Mouse (Mus musculus): ENCODE results near the gene Hist1h2ai.
"Not testable (repeated sequence)": the region's sequence is repeated elsewhere in the genome, so short reads cannot be mapped to it uniquely, and the experiment has no call there.

The Hist1h2ai gene

DNA sequence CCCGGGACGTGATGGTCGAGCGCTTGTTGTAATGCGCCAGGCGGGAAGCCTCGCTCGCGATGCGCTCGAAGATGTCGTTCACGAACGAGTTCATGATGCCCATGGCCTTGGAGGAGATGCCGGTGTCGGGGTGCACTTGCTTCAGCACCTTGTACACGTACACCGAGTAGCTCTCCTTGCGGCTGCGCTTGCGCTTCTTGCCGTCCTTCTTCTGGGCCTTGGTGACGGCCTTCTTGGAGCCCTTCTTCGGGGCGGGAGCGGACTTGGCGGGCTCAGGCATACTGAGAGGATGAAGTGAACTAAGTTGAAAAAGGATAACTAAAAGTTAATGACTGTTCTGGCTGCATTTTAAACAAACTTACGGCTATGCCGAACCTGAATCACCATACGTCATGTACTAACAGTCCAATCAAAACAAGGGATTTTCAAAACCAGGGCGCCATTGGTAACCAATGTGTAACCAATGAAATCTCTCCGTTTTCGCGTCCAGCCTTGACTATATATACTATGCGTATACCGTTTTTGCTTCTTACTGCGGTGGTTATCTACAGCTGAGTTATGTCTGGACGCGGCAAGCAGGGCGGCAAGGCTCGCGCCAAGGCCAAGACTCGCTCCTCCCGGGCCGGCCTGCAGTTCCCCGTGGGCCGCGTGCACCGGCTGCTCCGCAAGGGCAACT lies at the start of gene Hist1h2ai, which contains the start of gene Hist1h2bl:
Gene Hist1h2ai (plus strand): TSS at position 559 of the 676 bp plus-strand sequence.
Gene Hist1h2bl (minus strand): TSS at position 280 of the 676 bp plus-strand sequence.
- DNase-seq: peak; percentile 64

DNA sequence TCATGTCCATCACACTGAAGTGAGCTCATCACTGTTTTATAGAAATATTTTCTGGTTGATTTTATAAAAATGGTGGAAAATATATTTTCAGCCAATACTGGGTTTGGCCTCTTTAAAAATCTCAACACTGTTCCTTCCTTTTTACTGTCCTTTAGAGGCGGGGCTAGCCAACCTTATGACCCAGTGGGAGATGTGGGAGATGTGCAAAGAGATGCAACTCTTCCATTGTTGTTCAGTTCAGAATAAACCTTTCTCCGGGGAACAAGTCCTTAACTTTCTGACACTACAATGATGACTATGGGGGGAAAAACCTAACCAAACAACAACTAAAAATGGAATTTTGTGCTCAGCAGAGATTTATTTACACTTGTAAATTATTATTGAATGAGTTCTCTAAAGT lies 38.9 kb upstream of the Hist1h2ai start, which contains the start of gene Olfr1360:
Gene Olfr1360 (minus strand): TSS at position 101 of the 400 bp plus-strand sequence.
- no peak for DNase-seq

DNA sequence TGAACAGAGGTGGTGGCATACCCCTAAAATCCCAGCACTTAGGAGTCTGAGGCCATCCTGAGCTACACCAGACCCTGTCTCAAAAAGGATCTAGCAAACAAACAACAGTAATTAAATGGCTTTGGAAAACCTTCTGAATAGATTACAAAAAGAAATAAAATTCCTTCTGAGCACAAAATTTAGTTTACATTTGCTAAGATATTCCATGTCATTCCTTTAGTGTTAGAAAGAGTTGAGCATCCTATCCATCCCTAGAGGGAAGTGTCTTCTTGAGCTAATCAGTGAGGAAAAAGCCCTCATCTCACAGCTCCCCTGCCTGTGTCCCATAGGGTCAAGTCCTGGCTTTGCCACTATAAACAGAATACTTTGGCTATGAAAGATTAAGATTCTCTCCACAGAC lies 18.4 kb upstream of the Hist1h2ai start, which contains the start of gene Olfr1359:
Gene Olfr1359 (plus strand): TSS at position 301 of the 400 bp plus-strand sequence.
- DNase-seq: no peak

DNA sequence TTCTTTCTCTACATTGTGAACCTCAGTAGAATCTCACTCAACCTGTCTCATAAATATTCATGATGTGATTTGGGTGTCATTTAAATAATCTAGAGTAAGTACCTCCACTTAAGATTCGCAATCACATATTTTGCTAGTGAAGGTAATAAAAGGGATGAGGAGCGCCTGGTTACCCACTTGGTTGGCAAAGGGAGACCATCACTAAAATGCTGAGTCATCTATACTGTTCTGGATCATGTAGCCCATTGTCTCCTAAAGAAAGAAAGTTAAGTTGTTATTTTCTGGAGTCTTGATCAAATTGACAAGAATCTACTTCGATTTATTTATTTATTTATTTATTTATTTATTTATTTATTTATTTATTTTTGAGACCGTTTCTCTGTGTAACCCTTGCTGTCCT lies 9.6 kb upstream of the Hist1h2ai start:
- DNase-seq: no peak

DNA sequence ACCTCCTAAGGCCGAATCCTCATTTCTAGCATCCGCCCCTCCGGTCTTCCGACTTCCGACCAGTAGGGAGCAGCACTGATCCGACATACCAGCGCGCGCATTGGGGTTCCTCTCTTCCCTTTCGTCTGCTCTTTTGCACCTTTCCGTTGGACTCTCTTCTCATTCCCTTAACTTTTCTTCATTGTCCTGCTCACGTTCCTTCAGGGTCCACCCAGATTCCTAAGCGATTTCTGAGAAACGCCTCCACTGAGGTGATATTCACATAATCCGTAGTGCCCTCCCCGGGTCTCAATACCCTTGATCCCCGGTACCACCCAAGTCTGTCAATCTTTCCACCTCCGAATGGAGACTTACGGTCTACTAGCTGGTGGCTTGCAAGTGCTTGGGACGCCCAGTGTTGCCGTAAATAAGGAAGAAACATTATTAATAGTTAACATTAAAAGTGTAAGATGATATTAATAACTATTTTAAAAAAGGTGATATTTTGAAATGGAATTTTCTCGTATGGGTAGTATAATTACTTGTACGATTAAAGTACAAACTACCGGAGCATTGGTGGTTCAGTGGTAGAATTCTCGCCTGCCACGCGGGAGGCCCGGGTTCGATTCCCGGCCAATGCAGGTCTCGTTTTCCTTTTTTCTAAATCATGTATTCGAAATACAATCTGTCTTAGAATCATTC lies 6.1 kb upstream of the Hist1h2ai start:
- peak; percentile 77 for DNase-seq

DNA sequence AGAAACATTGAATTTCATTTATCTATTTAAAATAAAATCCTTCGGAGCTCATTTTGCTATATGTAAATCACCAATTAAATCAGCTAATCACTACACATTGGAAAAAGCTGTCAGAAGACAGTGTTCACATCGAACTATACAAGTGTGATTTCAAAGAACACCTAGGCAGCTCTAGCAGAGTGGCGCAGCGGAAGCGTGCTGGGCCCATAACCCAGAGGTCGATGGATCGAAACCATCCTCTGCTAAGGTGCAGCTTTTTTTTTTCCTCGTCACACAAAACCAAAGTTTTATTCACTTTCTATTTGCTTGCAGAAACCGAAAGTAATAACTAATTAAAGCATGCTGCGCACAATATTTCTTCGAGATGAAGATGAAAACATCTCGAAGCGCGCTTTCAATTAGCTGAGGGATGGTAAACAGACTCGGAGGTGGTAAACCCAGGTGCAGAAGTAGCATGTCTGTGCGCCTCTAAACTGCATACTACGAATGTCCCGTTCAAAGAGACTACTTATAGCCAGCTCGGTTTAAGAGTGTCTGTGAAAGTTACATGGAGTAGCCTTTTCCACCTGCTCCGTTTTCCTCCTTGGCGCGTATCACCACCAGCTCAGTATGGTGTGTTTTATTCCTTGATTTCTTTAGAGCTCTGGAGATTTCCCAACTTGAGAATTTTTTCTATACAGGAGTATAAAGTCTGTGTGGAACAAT lies 5.2 kb upstream of the Hist1h2ai start:
- DNase-seq: peak; percentile 55

DNA sequence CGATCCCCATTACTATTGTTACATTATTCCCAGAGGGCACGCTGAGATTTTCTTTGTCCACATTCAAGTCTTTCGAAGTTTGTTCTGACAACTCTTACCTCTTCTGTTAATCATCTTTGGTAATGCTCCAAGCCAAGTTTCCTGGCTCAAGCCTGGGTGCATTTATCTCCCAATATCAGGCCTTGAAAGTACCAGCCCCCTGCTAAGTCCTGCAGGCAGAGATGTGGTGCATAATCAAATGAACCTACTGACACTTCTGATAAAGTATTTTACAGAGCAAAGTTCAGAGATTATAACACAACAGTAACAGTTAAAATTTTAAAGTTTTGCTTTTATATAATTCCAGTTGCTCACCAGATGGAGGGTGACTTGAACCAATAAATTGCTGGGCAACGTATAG lies 4.5 kb upstream of the Hist1h2ai start:
- DNase-seq: no peak

DNA sequence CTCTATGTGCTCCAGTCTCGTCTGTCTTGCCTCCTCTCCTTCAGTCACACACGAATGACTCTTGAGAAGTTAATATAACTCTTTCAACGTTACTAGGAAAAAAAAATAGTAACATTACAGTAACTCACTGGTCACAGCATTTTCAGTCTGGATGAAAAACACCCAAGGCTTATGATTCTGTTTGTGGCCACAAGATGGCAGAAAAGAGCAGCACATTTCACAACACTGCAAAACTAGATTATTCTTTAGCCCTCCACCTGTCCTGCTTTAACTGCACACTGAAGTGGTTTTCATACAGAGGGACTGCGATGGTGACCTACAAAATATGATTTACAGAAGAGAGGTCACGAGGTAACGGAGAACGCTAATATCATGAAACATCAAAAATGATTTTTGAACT lies 1.5 kb upstream of the Hist1h2ai start:
- peak; percentile 30 for DNase-seq

DNA sequence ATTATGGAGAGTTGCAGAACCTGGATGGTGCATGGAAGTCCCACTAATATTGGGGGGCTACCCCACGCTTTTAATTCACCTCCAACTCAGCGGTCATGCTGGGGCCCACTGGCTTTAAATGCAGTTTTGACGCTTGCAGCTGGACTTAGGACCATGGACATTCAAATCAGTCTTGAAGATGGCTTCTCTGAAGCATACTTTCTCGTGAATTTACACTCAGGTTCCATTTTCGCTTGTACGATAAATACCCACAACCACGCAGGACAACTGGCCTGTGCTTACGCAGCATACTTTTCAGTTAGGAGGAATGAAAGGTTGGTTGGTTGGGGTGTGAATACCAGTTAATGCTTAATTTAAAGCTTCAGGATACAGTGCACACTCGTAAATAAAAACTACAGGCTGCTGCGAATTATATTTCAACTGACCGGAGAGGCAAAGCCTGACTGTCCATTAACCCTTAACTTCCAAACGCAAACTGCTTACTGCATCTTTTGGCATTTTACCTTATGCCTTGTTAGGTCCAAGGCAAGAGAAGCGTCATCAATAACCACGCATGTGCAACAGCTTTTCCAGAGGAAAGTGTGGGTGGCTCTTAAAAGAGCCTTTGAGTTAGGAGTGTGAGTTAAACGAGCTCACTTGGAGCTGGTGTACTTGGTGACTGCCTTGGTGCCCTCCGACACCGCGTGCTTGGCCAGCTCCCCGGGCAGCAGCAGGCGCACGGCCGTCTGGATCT lies 925 bp upstream of the Hist1h2ai start:
- DNase-seq: no peak

DNA sequence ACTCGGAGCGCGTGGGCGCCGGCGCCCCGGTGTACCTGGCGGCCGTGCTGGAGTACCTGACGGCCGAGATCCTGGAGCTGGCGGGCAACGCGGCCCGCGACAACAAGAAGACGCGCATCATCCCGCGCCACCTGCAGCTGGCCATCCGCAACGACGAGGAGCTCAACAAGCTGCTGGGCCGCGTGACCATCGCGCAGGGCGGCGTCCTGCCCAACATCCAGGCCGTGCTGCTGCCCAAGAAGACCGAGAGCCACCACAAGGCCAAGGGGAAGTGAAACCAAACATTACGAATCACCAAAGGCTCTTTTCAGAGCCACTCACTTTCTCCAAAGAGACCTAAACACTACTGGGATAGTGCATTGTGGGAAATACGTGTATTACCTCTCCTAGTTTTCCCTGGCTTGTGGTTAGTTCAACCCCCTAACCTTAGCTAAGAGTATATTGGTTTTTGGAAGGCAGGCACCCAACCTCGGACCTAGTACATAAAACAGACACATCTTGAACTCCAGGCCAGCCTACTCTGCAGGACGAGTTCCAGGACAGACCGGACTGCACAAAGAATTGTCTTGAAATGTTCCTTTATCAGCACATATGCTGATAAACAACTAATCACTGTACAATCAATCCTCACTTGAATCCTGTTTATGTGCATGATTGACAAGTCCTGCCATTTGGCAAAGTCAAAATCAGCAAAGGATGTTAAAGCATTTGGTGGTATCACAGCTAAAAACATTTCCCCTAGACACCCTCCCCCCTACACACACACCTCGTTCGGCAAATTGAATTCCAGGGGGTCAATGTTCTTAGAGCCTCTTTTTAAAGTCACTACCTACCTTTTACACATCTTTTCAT lies 544 bp downstream of the Hist1h2ai start:
- DNase-seq: peak; percentile 2

DNA sequence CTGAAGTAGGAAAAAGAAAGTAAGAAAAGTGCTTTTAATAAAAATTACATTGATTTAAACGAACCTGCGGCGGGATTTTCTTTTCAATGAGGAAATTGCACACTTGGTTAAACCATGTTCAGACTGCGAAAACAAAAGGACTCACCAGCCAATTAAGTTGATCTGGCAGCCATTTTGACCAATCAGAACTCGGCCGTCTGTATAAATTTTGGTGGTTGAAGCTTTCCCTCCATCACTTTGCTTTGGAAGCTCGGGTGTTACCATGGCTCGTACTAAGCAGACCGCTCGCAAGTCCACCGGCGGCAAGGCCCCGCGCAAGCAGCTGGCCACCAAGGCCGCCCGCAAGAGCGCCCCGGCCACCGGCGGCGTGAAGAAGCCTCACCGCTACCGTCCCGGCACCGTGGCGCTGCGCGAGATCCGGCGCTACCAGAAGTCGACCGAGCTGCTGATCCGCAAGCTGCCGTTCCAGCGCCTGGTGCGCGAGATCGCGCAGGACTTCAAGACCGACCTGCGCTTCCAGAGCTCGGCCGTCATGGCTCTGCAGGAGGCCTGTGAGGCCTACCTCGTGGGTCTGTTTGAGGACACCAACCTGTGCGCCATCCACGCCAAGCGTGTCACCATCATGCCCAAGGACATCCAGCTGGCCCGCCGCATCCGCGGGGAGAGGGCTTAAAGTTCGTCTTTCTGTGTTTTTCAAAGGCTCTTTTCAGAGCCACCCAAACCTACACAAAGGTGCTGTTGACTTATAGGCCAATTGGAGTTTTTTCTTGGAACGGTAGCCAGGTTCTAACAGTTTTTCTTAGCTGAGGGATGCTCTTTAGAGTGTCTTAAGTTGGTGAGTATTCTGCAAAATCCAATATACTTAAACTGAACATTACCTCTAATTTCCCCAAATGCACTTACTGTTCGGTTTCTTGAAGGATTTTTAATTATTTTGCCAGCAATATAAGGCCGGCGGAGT lies 1.5 kb downstream of the Hist1h2ai start, which contains the start of gene Hist1h3h:
Gene Hist1h3h (plus strand): TSS at position 263 of the 961 bp plus-strand sequence.
- DNase-seq: peak; percentile 45

DNA sequence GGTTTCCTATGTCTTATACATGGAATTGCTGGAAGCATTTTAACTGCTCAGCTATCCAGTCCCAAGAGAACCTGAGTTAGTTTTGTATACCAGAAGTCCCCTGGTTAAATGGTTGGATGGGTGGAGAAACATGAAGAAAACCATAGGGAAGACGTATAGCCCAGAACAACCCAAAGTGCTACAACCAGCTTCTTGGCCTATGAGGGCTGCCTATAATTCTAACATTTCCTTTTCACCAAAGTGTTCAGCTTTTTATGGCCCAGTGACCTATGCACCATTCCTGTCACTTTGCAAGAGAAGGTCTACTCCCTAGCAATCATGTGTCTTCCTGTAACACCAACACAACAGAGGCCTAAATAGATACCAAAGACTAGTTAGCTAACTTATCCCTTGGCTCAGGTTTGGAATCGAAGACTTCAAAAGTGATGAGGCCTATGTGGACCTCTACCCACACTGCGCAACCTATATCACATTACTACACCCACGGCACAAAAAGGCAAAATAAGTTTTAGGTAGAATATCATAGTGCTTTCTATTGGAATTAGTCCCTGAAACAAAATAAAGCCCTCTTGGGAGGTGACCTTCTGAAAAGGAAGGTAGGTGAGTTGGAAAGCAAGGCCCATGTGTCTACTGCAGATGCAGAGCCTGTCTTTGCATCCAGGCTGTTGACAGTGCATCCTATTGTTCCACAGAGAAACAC lies 2.3 kb downstream of the Hist1h2ai start:
- no peak for DNase-seq

DNA sequence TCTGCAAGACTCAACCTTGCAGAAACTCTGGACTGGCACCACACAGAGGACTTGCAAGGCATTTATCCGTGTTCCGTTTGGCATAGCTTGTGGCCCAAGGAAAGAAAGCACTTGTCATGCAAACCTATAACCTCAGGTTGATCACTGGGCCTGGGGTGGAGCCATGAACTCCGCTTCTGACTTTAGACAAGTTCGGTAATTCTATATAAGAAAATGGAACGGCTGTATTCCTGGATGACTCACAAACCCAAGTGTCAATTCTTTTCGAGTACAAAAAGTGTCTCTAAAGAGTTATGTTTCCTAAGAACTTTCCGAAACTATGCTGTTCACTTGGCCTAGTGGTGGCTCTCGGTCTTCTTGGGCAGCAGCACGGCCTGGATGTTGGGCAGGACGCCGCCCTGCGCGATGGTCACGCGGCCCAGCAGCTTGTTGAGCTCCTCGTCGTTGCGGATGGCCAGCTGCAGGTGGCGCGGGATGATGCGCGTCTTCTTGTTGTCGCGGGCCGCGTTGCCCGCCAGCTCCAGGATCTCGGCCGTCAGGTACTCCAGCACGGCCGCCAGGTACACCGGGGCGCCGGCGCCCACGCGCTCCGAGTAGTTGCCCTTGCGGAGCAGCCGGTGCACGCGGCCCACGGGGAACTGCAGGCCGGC lies 5.0 kb downstream of the Hist1h2ai start:
- DNase-seq: not testable (repeated sequence)

DNA sequence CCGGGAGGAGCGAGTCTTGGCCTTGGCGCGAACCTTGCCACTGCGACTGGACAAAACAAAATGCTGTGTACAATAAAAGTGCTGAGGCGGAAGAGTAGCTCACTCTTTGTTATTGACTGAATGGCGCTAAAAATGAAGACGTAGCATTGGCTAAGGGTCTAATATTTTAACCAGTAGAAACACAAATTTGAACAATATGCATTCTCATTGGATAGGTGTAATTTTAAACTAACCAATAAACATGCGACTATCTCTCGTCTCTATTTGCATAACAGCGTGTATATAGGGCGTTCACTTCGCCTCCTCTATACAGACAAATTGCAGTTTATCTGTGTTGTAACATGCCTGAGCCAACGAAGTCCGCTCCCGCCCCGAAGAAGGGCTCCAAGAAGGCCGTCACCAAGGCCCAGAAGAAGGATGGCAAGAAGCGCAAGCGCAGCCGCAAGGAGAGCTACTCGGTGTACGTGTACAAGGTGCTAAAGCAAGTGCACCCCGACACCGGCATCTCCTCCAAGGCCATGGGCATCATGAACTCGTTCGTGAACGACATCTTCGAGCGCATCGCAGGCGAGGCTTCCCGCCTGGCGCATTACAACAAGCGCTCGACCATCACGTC lies 5.6 kb downstream of the Hist1h2ai start, which contains the start of gene Hist1h2bm:
Gene Hist1h2bm (plus strand): TSS at position 288 of the 616 bp plus-strand sequence.
- DNase-seq: peak; percentile 10

DNA sequence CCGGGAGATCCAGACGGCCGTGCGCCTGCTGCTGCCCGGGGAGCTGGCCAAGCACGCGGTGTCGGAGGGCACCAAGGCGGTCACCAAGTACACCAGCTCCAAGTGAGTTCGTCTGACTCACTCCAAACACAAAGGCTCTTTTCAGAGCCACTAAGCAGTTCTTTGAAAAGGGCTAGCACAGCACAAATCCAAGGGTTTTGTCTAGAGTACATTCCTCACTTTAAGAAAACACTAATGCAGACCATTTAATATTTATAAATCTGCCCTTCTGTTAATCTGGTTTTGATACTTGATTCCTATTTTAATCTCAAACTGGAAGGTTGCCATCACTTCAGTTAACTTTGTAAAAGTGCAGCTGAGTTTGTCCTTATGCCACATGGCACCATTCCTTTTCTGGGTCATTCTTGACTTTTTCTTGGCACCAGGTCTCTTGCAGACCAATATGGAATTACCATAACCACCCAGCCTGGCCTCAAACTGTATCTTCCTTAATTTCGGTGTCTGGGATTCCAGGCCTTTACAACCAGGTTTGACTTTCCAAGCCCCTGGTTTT lies 6.2 kb downstream of the Hist1h2ai start:
- no peak for DNase-seq

DNA sequence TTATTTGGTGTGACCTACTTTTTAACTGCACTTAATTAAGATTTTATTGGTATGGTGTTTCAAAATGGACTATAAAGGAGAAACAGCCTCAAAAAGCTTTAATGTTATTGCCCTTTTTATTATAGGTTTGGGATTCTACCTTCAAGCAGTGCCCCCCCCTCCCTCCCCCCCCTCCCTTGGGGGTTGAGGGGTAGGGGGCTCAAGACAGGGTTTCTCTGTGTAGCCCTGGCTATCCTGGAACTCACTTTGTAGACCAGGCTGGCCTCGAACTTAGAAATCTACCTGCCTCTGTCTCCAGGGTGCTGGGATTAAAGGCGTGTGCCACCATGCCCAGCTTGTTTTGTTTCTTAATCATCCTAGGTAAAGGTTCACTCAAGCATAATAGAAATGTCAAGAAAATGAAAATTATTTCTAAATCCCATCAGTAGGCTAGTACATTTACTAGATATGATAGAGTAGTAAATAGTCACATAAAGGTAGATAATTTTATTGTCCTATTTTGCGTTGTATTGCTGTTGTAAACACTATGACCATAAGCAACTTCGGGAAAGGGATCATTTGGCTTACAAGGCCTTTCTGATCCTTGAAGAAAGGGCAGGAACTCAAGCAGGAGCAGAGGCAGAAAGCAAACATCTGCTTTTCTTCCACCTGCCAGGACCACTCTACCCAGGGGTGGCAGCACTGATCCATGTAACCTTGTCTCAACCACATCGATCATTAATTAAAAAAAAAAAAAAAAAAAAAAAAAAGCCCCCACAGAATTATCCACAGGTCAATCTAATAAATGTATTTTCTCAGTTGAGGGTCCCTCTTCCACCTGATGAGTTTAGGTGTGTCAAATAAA lies 7.0 kb downstream of the Hist1h2ai start:
- DNase-seq: no peak

DNA sequence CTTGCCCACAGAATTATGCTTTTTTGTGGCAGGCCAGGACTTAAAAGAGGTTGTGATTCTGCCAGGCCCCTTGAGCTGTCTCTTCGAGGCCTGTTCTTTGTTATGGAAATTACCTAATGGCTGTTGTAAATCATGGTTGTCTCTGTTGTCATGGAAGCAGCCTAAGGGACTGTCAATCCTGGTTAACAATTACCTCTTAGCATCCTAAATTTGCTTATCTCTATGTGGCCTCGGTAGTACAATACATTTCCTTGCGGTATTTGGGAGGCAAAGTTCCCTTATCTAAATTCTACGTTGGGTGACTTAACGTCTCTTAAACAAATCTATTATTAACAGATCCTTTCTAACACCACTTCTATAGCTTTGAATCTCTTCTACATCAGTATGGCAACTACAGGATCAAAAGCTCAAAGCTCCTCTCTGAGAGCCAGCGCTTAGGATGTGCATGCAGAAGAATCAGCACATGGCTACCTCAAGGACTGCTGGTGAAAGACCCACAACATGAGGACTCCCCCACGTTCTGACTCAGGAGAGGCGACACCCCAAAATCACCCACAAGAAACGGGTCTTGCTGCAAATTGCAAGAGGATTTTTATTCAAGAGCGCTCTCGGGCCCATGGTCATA lies 11.8 kb downstream of the Hist1h2ai start:
- no peak for DNase-seq
